ENCODE assay signal across 15 mouse cellular contexts in the genomic region with DNA sequence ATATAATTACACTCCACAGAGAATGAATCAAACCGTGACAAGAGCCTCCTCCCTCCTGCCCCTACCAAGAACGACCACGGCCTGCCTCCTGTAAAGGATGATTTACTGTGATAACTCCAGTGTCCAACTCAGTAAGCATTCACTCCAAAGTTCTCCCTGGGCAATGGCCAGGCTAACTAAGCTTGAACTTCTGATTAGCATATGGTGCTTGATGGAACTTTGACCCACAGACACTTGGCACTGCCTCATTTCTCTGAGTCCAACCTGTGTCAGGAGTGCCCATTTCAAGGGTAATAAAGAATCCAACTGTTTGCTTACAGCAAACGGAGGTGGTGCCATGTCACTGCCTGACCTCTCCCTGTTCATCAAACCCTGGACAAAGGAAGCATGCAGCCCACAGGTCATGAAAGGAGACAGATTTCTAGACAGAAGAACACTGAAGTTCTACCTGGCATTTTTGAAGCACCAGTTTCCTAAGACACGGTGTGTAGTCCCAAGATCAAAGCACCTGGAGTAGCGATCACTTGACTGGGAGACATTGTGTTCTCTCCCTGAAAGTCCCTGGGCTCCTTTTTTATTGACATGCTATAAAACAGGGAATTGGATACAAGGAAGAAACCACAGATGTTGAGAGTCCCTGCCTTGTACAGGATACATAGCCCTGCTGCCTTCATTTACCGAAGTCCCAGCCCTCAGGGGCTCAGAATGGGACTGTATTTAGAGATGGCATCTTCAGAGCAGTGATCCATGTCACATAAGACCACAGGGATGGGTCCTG.
DNase-seq lines count a peak whose midpoint lies in the region; ATAC-seq lines count a peak whose summit lies in the region.
"Had no signal": no experiment of that assay in that cellular context is flagged by ENCODE, and none has a peak within 500 bp of the region (broad histone marks: within the 10 kb centered on the region; RNA-seq: fewer than 3 reads in every experiment).

No protein-coding gene starts in this region.

- no peaks in the 10 kb centered on the region for H3K9me3 ChIP-seq in intestine, embryonic 15.5 days
- H3K9me3 ChIP-seq: embryonic facial prominence, embryonic 10.5 days had no signal

- H3K36me3 ChIP-seq in intestine, embryonic 15.5 days, result no peaks in the 10 kb centered on the region
- H3K36me3 ChIP-seq: embryonic facial prominence, embryonic 10.5 days had no signal

- H3K9ac ChIP-seq in intestine, embryonic 15.5 days, result no peak overlapping the region

- no peaks in the 10 kb centered on the region for H3K27me3 ChIP-seq in intestine, embryonic 15.5 days (replicated peaks)

- peaks cover 18% of the 10 kb centered on the region for H3K4me1 ChIP-seq in brown adipose tissue, adult 24 weeks (ENCODE audit: control insufficient read depth, insufficient read depth, insufficient read length, low read length)
- 0 out of 2 replicates have a peak, but pooled peaks cover 7% of the 10 kb centered on the region for H3K4me1 ChIP-seq in intestine, embryonic 15.5 days (replicated peaks)
- H3K4me1 ChIP-seq: embryonic facial prominence, embryonic 10.5 days had no signal

- peak; percentile 96 for DNase-seq in kidney, adult 9 months
- peak; percentile 74 to 92 for DNase-seq in kidney, postnatal 25 days
- DNase-seq in urinary bladder, postnatal 25 days (ENCODE audit: low spot score), result no peak
- no peak for DNase-seq in embryo, embryonic 9.5 days (ENCODE audit: extremely low spot score)
- DNase-seq in ovary, postnatal 10 days (ENCODE audit: low spot score), result no peak
- DNase-seq: cerebellum, adult 8-10 months; gastrocnemius, adult 2 months; heart, postnatal 4 days; layer of hippocampus, postnatal 36 days; right cerebral cortex, postnatal 14 days; thymus, adult 18-20 months had no signal

- H3K4me2 ChIP-seq in intestine, embryonic 15.5 days (replicated peaks), result peak overlapping the region; percentile 22; the same call in 1 of the 2 replicates

- peak; percentile 78 for ATAC-seq in intestine, embryonic 15.5 days
- ATAC-seq: hindbrain, embryonic 16.5 days had no signal

- H3K4me3 ChIP-seq in brown adipose tissue, adult 24 weeks (ENCODE audit: insufficient read depth, low read depth, low read length), result no peak overlapping the region
- H3K4me3 ChIP-seq in intestine, embryonic 15.5 days (replicated peaks), result no peak overlapping the region
- H3K4me3 ChIP-seq: embryonic facial prominence, embryonic 10.5 days; gastrocnemius, adult 2 months had no signal

- peak overlapping the region; percentile 26 for H3K27ac ChIP-seq in brown adipose tissue, adult 24 weeks (replicated peaks; ENCODE audit: low read depth, low read length)
- H3K27ac ChIP-seq in intestine, embryonic 15.5 days, result peak overlapping the region; percentile 81
- H3K27ac ChIP-seq: embryonic facial prominence, embryonic 10.5 days; gastrocnemius, adult 2 months had no signal

- 38% methylated on average over 7 of the region's 7 CpGs for WGBS in intestine, embryonic 15.5 days

Comparison
In these comparisons a context has a peak if more than half of its experiments do, and no peak if none do; other contexts are left out.
1. DNase-seq: peak in kidney, adult 9 months (single experiment) and kidney, postnatal 25 days (2 of 2); none in urinary bladder, postnatal 25 days (single experiment), embryo, embryonic 9.5 days (single experiment) and ovary, postnatal 10 days (single experiment).